Mouse (Mus musculus): ENCODE data around the gene Gm13306. TPM values are rescaled to one million over a fixed set of nuclear protein-coding genes. Genes with fewer than 3 reads are reported as not detected.

Gm13306 gene
- not detected for polyA plus RNA-seq (2015; fragmentation: Illumina TruSeq; extraction: RNeasy Lipid Tissue Mini Kit (QIAGEN cat#74804); ENCODE audit: insufficient read depth, low read depth, low replicate concordance)

GRCm38 (mm10) chr4:42153136-42153535, at the start of gene Gm13306:
Gene Gm13306 (plus strand): TSS chr4:42153436.

GRCm38 (mm10) chr4:42114517-42114916, 38.7 kb upstream of the Gm13306 start, which contains the start of gene Gm13304:
Gene Gm13304 (plus strand): TSS chr4:42114817.

GRCm38 (mm10) chr4:42168503-42168902, 15.3 kb downstream of the Gm13306 start, which contains the start of gene Gm13305:
Gene Gm13305 (minus strand): TSS chr4:42168603.

Other genes starting within 250 kb of the Gm13306 start
- gene Gm21541, start 249.8 kb upstream of the Gm13306 start, polyA plus RNA-seq (2015; fragmentation: Illumina TruSeq; extraction: RNeasy Lipid Tissue Mini Kit (QIAGEN cat#74804); ENCODE audit: insufficient read depth, low read depth, low replicate concordance): not detected
- gene Gm20878, start 211.9 kb upstream of the Gm13306 start, polyA plus RNA-seq (2015; fragmentation: Illumina TruSeq; extraction: RNeasy Lipid Tissue Mini Kit (QIAGEN cat#74804); ENCODE audit: insufficient read depth, low read depth, low replicate concordance): not detected
- 0.24 TPM for gene Fam205a4, start 187.4 kb upstream of the Gm13306 start, polyA plus RNA-seq (2015; fragmentation: Illumina TruSeq; extraction: RNeasy Lipid Tissue Mini Kit (QIAGEN cat#74804); ENCODE audit: insufficient read depth, low read depth, low replicate concordance)
- not detected for gene Gm21093, start 118.7 kb upstream of the Gm13306 start, polyA plus RNA-seq (2015; fragmentation: Illumina TruSeq; extraction: RNeasy Lipid Tissue Mini Kit (QIAGEN cat#74804); ENCODE audit: insufficient read depth, low read depth, low replicate concordance)
- gene Gm3893, start 62.2 kb upstream of the Gm13306 start, polyA plus RNA-seq (2015; fragmentation: Illumina TruSeq; extraction: RNeasy Lipid Tissue Mini Kit (QIAGEN cat#74804); ENCODE audit: insufficient read depth, low read depth, low replicate concordance): not detected
- not detected for gene Gm13304, start 38.6 kb upstream of the Gm13306 start, polyA plus RNA-seq (2015; fragmentation: Illumina TruSeq; extraction: RNeasy Lipid Tissue Mini Kit (QIAGEN cat#74804); ENCODE audit: insufficient read depth, low read depth, low replicate concordance)
- not detected for gene Gm13305, start 15.2 kb downstream of the Gm13306 start, polyA plus RNA-seq (2015; fragmentation: Illumina TruSeq; extraction: RNeasy Lipid Tissue Mini Kit (QIAGEN cat#74804); ENCODE audit: insufficient read depth, low read depth, low replicate concordance)
- 0.46 TPM for gene Gm10600, start 87.2 kb downstream of the Gm13306 start, polyA plus RNA-seq (2015; fragmentation: Illumina TruSeq; extraction: RNeasy Lipid Tissue Mini Kit (QIAGEN cat#74804); ENCODE audit: insufficient read depth, low read depth, low replicate concordance)
- gene Ccl21b, start 102.3 kb downstream of the Gm13306 start, polyA plus RNA-seq (2015; fragmentation: Illumina TruSeq; extraction: RNeasy Lipid Tissue Mini Kit (QIAGEN cat#74804); ENCODE audit: insufficient read depth, low read depth, low replicate concordance): not detected
- not detected for gene Gm21953, start 140.8 kb downstream of the Gm13306 start, polyA plus RNA-seq (2015; fragmentation: Illumina TruSeq; extraction: RNeasy Lipid Tissue Mini Kit (QIAGEN cat#74804); ENCODE audit: insufficient read depth, low read depth, low replicate concordance)
- not detected for gene Fam205a3, start 164.9 kb downstream of the Gm13306 start, polyA plus RNA-seq (2015; fragmentation: Illumina TruSeq; extraction: RNeasy Lipid Tissue Mini Kit (QIAGEN cat#74804); ENCODE audit: insufficient read depth, low read depth, low replicate concordance)